Mouse (Mus musculus) gastrocnemius, postnatal 14 days (tissue): ENCODE data around the gene Opcml. TPM values are rescaled to one million over a fixed set of nuclear protein-coding genes. Genes with fewer than 3 reads are reported as not detected.

Experiments used
- DNase-seq: peaks from one replicate; pipeline ENCODE4 v3.0.0; 2021; ENCODE audit warnings: mixed read lengths
- intact Hi-C: fragments of 180-260 bp; cut with DNase I; formaldehyde crosslinking; loops from one replicate; pipeline ENCODE4 v1.15.1; 2025; ENCODE audit warnings: low total_unique reads
- total RNA-seq, 2 experiments: library from RNA; stranded (reverse); gene quantifications; 2 replicates each; pipeline ENCODE4 v1.2.3; 2021

The Opcml gene
- total RNA-seq, 2 experiments from 2014 or later = 2.9 to 3.2 TPM

DNA sequence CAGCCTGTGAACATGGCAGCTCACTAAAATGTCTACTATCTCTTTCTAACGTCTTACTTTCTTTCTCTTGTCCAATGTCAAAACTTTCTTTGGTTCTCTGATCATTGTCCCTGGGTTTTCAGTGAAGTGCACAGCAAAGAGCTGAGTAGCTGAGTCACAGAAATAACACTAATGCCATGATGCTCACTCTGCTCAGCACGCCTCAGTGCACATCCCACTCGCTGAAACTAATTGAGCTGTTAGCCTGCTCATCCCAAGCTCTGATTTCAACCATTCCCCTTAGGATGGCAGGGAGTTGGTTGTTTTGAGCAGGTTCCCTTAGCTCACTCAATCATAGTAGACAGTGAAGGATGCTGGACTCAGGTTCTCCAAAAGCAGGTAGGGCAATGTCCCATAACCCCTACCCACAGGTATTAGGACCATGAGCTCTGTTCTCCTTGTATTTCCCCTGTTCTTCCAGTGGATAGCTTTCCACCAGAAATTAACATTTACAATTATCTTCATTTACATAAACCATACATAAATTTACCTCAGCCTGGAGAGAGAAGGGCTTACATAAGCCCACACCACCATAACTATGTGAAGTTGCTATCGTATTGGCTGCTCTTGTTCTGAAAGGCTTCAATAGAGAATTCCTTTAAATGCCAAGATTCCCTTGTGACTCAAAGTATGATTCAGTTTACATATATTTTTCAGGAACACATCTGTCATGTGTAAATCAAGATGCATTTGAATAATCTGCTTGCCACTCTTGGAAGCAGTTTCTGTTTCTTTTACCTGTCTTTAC is 655.9 kb downstream of the Opcml start:
- intact Hi-C loops = no loop called here
- DNase-seq = no peak

DNA sequence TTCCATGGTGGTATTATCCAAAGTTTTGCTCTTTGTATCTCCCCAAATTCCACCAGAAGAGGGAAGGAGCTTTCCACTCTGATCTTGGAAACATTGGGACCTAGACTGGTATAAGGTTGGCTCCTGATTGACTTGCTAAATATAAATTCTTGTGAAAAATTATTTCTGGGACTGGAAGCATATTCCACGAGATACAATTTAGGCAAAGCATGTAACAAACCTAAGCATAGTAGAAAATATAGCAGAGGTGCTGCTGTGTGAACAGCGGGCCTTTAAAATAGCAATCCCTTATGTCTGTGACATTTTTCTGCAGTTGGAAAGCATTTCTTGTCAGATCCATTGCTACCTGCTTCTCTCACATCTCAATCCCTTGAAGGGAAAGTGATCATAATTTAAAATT is 661.9 kb downstream of the Opcml start:
- intact Hi-C loops = no loop called here
- no peak for DNase-seq

DNA sequence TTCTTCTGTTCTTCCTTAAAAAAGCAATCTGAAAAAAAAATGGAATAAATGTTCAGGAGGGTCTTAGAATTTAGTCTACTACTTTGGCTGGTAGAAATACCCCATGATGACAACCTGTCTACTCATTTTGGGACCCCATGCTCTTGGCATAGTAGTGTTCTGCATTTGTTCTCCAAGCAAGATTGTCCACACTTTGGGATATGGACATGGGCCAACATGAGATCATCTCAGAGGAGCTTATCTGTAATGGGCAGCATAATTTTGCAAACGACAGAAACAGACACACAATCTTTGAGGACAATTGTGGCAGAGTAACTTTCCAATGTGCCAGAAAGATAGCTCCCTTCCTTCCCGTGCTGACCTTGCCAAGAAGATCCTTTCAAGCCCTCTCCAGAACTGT is 662.5 kb downstream of the Opcml start:
- no peak for DNase-seq
- intact Hi-C loops = no loop called here

DNA sequence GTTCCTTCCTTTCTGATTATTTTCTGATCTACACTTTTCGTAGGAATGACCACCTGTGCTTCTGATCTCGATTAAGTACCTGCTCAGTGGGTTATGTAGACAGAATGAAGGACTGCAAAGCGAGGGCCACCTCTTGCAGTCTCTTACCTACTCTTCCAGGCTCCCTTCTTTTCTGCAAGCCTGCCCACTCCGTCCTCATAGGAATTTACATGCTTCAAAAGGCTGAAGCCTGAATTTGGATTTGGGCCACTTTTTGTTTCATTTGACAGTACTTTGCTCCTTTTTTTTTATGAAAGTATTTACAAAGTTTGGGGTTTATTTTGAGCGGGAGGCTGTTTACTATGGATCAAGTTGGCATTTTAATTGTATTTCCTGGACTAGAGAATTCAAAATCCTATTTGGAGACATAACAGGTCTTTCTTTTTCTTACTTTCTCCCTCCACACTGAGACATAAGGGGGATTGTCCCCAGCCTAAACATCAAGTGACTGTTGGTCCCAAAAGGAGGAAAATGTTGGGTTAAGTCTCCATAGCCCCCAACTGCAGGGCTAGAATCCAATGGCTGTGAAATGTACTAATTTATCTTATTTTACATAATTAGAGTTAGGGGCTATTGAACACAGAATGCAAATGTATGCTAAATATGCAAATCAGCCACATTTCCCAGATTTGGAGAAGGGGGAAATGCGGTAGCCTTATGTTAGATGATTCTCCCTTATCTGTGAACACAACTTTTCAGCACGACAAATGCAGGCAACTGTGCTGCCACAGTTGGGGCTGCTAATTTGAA is 667.6 kb downstream of the Opcml start:
- DNase-seq = no peak
- intact Hi-C loops = no loop called here

DNA sequence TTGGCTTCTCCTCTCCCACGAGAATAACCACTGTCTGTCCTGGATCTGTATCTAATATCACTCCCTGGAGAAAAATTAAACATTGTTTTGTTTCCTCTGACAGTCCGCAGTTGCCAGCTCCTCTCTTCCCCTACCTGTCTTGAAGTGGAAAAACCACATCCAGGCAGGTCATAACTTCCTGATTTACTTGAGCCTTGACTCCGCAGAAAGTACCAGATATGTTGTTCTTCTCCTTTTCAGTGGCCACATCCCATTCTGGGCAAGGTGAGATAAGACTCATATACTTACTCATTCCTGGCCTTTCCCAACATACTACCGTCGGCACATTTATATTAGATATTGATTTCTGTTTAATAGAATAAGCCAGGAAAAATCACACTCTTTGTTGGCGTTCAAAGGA is 673.0 kb downstream of the Opcml start:
- intact Hi-C loops = no loop called here
- DNase-seq = no peak

DNA sequence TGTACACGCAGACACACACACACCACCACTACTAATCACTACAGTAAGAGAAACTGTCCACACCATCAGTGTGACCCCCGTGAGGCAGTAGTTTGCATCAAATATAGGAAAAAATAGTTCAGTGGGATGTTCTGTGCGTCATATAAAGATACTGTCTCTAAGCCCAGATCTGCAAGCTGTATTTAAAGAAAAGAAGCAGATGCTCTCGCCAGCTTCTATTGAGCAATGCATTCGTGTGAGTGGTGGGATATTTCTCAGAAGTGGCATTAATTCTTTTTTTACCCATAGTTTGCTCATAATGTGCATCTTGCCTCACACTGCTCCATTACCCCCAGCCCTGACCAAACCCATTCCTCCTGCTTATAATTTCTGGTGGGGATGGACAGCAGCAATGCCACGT is 678.8 kb downstream of the Opcml start:
- no peak for DNase-seq
- intact Hi-C loops = no loop called here

DNA sequence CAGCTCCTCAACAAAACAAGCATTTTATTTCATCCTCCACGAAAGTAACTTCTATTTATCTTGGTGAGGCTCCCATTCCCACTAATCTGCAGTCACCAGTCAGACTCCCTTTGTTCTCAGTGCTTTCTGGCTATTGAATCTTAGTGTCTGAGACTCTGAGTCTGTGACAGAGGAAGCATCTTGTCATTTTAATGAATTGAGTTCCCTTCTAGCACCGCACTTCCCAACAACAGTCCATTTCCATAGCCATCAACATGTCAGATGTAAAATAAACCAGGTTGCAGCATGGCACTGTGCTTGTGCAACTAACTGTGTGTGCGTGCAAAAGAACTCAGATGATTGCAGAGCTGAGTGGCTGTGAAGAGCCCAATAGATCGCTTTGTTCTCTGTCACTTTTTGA is 680.9 kb downstream of the Opcml start:
- no peak for DNase-seq
- intact Hi-C loops = no loop called here

DNA sequence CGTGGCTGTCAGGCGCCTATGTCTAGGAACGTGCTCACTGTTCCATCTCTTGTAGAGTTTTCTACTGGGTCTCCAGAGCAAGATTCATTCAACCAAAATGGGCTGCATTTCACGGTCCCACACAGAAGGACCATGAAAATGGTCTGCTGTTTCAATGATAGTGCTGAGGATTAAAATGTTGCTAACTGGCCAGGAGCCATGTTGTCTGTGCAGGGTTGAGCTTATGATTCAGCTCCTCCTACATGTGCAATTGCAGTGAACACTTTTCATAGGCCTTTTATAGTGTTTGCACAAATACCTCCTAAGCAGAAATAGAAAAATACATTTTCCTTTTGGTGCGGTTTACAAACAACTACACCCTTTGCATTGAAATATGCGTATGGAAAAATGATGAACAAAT is 684.0 kb downstream of the Opcml start:
- intact Hi-C loops = no loop called here
- DNase-seq = no peak

DNA sequence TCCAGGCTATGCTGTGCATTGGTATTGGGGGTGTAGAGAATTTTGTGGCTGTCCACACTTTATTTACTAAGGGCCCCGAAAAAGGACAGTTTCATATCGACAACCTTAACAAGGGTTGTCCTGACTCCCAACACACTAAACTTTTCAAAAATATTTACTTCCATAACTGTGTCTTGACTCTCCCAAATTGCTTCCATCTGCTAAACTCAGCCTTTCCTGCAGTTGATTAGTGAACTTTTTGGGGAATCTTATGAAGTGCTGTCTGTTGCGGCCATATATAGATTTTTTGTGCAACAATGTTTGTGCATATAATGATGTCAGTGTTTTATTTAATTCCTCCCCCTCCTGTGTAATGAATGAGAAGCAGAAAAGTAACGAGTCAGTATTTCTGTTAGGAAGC is 690.7 kb downstream of the Opcml start:
- intact Hi-C loops = no loop called here
- no peak for DNase-seq

DNA sequence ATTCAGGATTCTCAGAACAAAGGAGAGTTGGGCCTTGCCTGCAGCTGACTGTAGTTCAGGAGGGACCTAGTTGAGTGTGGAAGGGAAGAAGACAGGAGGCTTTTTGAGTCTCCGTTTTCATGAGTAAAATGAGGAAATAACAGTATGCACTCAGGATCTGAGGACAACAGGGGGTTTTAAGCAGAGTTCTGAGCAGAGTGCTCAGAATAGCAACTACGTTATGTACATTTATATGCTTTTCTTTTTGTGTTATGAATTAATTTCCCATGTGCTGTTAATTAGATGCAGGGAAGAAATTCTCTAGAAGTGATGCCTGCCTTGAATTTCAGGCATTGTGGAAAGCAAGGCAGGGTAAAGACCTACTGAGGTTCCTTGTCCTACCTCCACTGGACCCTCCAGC is 697.9 kb downstream of the Opcml start:
- intact Hi-C loops = no loop called here
- no peak for DNase-seq

DNA sequence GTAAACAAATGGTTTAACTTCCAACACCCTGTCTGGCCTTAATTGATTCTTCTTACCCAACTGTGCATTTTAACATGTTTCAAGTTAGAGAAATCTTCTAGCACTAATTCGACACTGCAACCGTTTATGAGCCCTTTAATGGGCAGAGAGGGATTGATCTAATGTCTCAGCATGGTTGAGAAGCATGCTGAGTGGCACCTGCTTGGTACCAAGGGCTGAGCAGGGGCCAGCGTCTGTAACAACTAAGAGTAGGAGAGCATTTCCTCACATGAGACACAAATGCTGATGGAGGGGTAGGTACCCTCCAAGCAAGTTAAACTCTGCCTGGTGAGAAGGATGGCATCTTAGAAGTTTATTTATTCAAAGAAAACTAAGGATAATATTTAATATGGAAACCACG is 699.3 kb downstream of the Opcml start:
- intact Hi-C loops = no loop called here
- no peak for DNase-seq

DNA sequence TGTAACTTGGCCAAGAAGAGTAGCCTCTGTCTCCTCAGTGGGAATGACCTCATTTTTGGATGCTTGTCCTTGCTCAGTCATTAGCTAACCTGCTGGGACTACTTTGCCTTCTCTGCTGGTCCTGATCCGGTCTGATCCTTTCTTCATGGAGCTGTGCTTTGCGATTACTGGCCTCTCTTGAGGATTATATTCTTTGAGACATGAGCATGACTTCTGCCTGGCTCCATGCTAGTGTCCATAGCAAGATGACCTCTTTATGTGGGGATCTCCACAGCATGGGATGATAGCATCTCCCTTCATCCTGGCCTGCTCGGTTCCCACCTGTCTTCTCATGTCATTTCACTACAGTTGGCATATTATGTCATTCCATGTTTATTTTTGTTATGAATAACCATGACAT is 699.8 kb downstream of the Opcml start:
- intact Hi-C loops = no loop called here
- no peak for DNase-seq

DNA sequence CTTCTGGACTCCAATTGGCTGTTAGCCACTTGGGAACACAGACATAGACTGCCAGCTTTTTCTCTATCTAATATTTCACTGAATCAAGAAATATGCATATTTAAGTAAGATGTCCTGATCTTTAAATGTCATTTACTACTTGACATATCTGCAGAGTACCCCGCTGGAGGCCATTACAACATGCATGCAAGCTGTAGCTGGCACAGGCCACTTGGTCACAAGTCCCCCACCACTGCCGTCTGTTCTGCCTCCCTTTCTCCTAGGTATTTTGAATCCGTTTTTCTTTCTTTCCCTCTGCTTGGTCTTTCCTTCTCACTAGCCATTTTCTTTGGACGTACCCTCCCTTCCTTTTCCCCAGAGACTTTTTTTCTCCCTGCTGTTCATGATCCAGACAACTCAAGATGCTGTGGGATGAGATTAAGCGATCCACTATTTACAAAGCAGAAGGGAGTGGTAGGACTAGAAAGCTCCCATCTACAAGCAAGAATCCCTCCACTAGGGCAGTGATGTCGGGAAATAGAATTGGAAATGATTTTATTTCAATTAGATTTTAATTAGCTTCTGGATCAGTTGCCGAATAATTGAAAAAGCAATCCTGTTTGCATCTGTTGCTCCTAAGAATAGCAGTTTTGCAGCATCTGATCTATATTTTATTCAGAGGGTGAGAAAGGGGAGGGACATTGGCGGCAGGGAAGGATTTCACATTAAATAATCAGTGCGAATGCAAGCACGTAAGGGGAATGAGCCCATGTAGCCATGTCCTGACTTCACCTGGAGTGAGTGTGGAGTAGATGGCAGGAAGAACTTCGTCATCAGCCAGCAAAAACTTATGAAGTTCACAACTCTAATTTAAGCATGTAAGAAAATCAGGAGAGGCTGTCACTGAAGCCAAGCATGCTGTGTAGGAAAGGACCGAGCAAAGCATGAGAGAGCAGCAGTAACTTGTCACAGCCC is 709.5 kb downstream of the Opcml start:
- intact Hi-C loops = no loop called here
- DNase-seq = no peak

DNA sequence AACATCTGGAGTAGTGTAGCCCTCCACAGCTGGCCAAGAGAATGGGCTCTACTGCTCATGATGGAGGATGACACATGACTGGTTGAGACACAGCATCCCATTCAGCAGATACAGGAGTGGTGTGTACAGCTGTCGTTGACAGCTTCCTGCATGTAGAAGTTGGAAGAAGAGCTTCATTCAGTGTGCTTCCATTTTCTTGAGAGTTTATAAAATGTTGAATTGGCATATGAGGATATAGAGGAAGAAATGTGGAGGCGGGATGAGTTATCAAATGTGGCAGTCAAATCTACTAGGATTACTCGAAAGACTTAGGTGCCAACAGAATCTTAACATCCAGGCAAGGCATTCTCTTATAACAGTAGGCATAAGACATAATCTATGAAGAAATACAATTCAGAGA is 723.3 kb downstream of the Opcml start:
- intact Hi-C loops = no loop called here
- DNase-seq = no peak

DNA sequence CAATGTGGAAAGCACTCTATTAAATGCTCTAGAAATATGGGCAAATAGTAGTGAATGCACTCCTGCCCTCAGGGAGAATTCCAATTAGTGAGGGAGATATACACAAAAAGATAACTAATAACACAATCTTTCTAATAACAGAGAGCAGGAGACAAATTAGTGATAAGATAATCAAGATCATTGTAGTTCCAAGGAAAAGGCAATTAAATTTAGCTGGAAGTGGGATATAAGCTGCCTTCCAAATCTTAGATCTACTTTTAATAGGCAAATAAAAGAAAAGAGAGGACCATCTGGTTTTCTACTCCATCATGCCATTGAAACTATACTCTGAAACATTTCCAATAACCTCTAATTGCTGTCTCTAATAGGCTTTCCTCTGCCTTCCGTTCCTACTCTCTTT is 742.6 kb downstream of the Opcml start:
- intact Hi-C loops = no loop called here
- no peak for DNase-seq

DNA sequence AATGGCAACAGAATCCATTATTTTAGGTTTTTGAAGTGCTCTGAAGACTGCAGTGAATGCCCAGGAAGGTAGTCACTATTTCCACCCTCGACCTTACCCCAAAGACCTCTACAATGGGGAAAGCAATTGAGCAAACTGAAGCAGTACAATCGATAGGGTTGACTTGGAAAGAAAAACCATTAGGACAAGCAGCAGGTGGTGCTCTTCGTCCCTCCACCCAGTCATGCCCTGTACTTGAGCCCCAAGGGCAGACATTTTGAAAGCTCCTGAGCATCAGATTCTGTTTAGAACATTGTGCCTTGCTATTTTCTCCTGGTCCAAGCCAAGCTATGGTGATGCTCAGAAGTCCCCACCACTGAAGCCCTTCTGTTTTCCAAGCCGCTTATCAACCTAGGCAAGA is 744.4 kb downstream of the Opcml start:
- DNase-seq = no peak
- intact Hi-C loops = no loop called here

DNA sequence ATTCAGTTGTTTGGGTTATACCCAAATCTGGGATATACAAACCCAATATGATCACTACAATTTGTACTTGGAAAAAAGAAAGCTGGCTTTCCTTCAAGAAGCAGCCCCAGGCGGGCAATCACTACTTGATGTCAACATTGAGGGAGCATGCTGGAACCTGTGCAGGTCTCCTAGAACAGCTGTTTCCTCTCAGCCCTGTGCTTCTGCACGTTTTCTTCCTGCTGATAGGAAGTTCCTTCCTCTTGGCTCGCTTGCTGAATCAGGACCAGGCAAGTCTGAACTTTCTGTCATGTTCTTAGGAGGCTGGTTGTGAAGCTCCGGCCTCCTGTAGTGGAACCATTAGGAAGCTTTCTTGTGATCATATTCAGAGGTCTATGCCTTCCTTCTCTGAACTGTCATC is 746.1 kb downstream of the Opcml start:
- no peak for DNase-seq
- intact Hi-C loops = no loop called here

DNA sequence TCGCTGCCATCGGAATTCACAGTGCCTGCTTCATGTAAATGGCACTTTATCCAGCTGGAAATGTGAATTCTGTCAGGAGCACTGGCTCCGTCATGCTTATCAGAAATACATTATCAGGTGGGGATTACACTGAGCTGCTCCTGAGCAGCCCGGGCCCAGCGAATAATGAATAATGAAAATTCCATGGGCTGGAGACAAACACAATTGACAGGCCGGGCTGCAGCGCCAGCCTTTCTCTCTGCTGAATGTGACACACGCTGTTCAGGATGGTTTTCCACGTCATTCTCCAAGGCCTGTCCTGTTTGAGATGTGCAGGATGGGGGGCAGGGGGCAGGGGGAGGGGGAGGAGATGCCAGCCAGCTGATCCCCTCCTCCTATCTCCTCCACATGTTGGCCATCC is 757.6 kb downstream of the Opcml start:
- intact Hi-C loops = no loop called here
- no peak for DNase-seq

DNA sequence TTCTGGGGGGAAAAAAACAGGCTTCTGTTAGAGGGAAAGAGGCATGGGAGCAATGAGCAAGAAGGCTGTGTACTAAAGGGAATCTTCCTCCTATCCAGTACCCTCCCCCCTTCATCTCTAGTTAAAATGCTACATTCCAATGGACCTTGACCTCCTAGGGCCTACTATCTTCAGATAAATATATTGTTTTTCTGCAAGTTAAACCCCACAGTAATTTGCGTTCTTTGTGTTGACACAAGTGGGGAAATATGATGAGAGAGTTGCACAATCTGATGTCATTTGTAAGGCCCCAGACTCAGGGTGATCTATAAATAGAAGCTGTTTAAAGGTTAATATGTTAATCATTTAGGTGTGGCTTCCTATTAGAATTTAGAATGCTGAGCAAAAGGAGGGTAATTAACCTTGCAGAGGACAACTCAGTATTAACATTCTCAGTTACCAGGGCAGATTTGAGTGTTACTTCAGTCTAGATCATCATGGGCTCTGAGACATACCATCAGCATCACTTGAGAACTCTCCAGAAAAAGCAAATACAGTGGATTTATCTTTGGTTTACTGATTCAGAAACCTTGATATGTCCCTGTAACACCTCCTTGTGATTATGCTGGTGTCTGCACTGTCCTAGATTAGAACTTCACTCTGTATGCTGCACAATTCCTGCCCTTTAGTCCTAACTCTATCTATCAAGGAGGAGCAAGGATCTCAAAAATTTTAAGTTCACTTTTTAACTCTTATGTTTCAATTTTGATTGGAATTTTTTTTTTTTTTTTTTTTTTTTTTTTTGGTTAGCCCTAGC is 762.0 kb downstream of the Opcml start:
- intact Hi-C loops = no loop called here
- DNase-seq = no peak
